Comparison of ENCODE assay signal across 18 mouse cellular contexts in genomic region chr4:150958536-150958935, GRCm38 (mm10). TPM values are rescaled to one million over a fixed set of nuclear protein-coding genes. Genes with fewer than 3 reads are reported as not detected.
"Had no signal": no experiment of that assay in that cellular context is flagged by ENCODE, and none has a peak within 500 bp of the region (broad histone marks: within the 10 kb centered on the region; RNA-seq: fewer than 3 reads in every experiment).

No protein-coding gene starts in this region.

- H3K4me1 ChIP-seq: limb, embryonic 15.5 days; liver, embryonic 12.5 days; stomach, embryonic 15.5 days had no signal

- H3K4me2 ChIP-seq: limb, embryonic 15.5 days; liver, embryonic 12.5 days; lung, embryonic 15.5 days; midbrain, embryonic 12.5 days; neural tube, embryonic 13.5 days; stomach, embryonic 15.5 days had no signal

- ATAC-seq: intestine, embryonic 16.5 days; liver, embryonic 12.5 days; midbrain, embryonic 16.5 days had no signal

- H3K4me3 ChIP-seq: left cerebral cortex, adult 2 months; limb, embryonic 15.5 days; liver, embryonic 12.5 days; lung, embryonic 15.5 days; midbrain, embryonic 12.5 days; neural tube, embryonic 13.5 days; stomach, embryonic 15.5 days had no signal

- H3K36me3 ChIP-seq: limb, embryonic 15.5 days; liver, embryonic 12.5 days; lung, embryonic 15.5 days; midbrain, embryonic 12.5 days; neural tube, embryonic 13.5 days; stomach, embryonic 15.5 days had no signal

- H3K9me3 ChIP-seq: limb, embryonic 15.5 days; liver, embryonic 12.5 days; lung, embryonic 15.5 days; midbrain, embryonic 12.5 days; neural tube, embryonic 13.5 days; stomach, embryonic 15.5 days had no signal

- H3K27ac ChIP-seq: left cerebral cortex, adult 2 months; limb, embryonic 15.5 days; liver, embryonic 12.5 days; lung, embryonic 15.5 days; midbrain, embryonic 12.5 days; neural tube, embryonic 13.5 days; stomach, embryonic 15.5 days had no signal

- DNase-seq: retina, postnatal 1 day; right cerebral cortex, postnatal 14 days; thymus, postnatal 36 days had no signal

- H3K9ac ChIP-seq: limb, embryonic 15.5 days; liver, embryonic 12.5 days; lung, embryonic 15.5 days; midbrain, embryonic 12.5 days; neural tube, embryonic 13.5 days; stomach, embryonic 15.5 days had no signal

- H3K27me3 ChIP-seq: limb, embryonic 15.5 days; lung, embryonic 15.5 days; neural tube, embryonic 13.5 days; stomach, embryonic 15.5 days had no signal

RNA-seq across cellular contexts. Expression of gene Uts2, which starts 38.4 kb away (rescaled TPM):
- total RNA-seq: layer of hippocampus, postnatal 25 days; left cerebral cortex, adult 2 months; left cerebral cortex, postnatal 14 days; megakaryocyte-erythroid progenitor cell, adult 5-6 weeks had no signal
- polyA plus RNA-seq: intestine, embryonic 16.5 days; limb, embryonic 11.5 days; limb, embryonic 15.5 days; liver, embryonic 12.5 days; liver, embryonic 16.5 days; lung, embryonic 15.5 days; midbrain, embryonic 12.5 days; midbrain, embryonic 16.5 days; spleen, adult 2 months; stomach, embryonic 15.5 days had no signal
